Mouse (Mus musculus) left cerebral cortex, postnatal 10 days (tissue): ENCODE measurements around the gene Kcnt2. TPM values are rescaled to one million over a fixed set of nuclear protein-coding genes. Genes with fewer than 3 reads are reported as not detected.

Experiments used
- DNase-seq, 2 experiments: peaks; one replicate each; pipeline ENCODE4 v3.0.0; 2021 to 2022; ENCODE audit warnings: low spot score in 2 of 2, mixed read lengths in 1 of 2; ENCODE audit errors: extremely low spot score in 1 of 2
- intact Hi-C: fragments of 180-260 bp; cut with DNase I; formaldehyde crosslinking; loops from one replicate; pipeline ENCODE4 v1.15.1; 2025
- total RNA-seq, 2 experiments: library from RNA; stranded (reverse); gene quantifications; 2 replicates each; pipeline ENCODE4 v1.2.3; 2021

Gene Kcnt2
- total RNA-seq, 2 experiments from 2014 or later = 47.3 to 52.5 TPM

- intact Hi-C loops = no loop called here
- no peak for DNase-seq
These were observed 379.0 kb downstream of the Kcnt2 start for GRCm38 (mm10) chr1:140624918-140625317.

DNA sequence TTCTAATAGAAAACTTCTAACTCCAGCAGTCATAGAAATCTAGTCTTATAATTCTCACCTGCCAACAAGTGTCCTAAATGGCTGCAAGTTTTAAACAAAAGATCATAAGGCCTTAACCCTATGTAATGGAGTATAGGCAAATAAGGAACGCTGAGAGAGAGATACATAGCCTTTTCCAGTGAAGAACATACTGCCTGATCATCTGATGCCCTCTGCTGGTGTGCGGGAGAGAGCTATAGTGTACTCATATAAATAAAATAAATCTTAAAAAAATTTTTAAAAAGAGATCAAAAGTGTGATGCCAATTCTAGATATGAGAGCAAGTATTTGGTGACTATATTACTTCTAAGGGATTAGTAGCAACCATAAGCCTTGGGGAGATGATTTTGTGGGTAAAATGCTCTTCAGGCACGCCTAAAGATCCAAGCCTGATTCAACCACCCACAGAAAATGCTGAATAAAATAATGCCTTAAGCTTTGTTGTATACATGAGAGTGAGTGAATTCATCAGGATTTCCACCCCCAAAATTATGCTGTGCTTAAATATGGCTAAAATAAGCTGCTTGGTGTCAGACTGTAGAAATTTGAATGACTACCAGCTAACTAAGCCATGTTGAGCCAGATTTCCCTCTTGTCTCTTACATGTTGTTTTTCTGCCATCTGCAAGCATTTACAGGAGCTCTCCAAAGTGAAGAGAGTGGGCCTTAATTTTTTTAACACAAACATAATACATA, 413.8 kb downstream of the Kcnt2 start:
- intact Hi-C loops = loop anchor here (5.0 kb wide), 2 partner anchors 107 to 487 kb away; no protein-coding TSS in a partner anchor
- peak; percentile 4 to 24 for DNase-seq

DNA sequence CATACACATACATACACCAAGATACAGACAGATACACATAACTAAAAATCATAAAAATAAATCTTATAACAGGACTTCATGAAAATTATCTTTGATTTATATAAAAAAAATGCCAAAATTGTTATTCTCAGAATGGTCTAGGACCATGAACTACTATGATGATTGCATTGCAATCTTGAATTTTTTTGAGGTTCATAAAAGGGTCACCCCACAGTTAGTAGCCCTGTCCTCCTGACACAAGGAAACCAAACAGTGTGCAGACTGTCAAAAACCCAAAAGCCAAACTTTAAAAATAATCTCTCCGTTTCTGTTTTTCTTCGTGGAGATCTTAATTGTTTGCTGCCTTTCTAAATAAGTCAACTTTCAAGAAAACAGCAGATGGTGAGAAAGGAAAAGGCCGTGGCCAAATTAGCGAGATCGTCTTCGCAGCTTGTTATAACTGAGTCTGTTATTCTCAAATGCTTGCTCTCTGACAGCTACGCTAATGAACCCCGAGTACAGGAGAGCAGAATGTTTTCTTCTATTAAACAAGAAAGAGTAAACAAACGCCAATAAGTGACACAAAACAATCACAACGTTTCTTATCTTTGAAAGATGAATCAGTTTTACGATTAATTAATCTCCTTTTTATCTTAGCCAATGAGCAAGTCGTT, 414.9 kb downstream of the Kcnt2 start:
- peak in 1 of 2 experiments; percentile 4 for DNase-seq
- intact Hi-C loops = loop anchor here (5.0 kb wide), 2 partner anchors 109 to 489 kb away; no protein-coding TSS in a partner anchor

DNA sequence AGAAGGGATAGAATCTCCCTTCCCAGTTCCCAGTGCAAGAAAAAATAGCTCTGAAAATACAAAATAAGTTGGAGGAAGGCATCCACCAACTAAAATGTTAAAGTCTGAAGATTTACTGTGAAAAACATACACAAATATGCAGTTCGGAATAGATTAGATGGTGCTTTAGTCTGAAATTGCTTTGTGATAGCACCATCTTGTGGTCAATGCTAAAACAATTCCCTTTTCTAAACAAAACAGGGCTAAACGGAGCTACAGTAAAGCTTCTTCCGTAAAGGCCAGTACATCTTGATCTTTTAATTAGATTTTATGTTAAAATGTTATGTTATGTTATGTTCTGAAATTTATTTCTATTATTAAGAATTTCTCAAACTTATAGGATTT, 415.4 kb downstream of the Kcnt2 start:
- intact Hi-C loops = loop anchor here (5.0 kb wide), 2 partner anchors 109 to 489 kb away; no protein-coding TSS in a partner anchor
- DNase-seq = peak in 1 of 2 experiments; percentile 51

Other genes with a start within 250 kb of the Kcnt2 start
- 10 to 100 TPM; 13.0 to 13.3 TPM for gene Cfh, start 62.4 kb upstream of the Kcnt2 start, total RNA-seq